Mouse (Mus musculus): Measurements from ENCODE around the gene Ctso. TPM values are rescaled to one million over a fixed set of nuclear protein-coding genes. Genes with fewer than 3 reads are reported as not detected.

Ctso gene
- polyA plus RNA-seq, 1 experiment = 2.3 TPM

DNA sequence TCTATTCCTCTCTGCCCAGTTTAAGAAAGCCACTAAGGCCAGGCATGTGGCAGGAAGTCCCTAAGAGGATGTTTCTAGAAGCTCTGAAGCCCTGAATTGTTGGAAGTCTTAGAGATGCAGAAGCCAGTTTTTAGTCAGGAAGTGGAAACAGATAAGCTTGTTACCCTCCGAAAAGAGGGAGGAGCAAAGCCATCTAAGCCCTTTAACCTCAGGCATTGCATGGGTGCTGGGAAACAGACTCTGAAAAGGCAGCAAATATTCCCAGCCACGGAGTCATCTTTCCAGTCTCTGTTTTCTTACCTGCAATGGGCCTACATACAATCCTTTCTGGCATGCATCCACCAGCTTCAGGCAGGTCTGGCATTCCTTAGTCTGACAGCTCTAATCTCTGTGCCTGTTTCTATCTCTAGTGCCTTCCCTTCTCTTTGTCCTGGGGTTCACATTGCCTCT is 57.3 kb downstream of the Ctso start:
- H3K36me3 ChIP-seq (ENCODE audit: control insufficient read depth, insufficient read depth, low read length) = no peaks in the 10 kb centered on the region
- no peaks in the 10 kb centered on the region for H3K4me1 ChIP-seq (ENCODE audit: control insufficient read depth, insufficient read depth, insufficient read length, low read length)
- no peaks in the 10 kb centered on the region for H3K27me3 ChIP-seq (ENCODE audit: control insufficient read depth, insufficient read depth, low read length)
- TF ChIP-seq POLR2A (IDR thresholded peaks at IDR 0.05; ENCODE audit: low read depth, low read length) (no peak), CTCF (IDR thresholded peaks at IDR 0.05; ENCODE audit: extremely low read depth, insufficient read length, insufficient replicate concordance, low read depth, low read length) (no peak)
- H3K27ac ChIP-seq (ENCODE audit: insufficient read depth, low read depth, low read length) = no peak overlapping the region
- no peak overlapping the region for H3K4me3 ChIP-seq (ENCODE audit: low read depth, low read length)
- WGBS = 27% methylated on average over 2 of the region's 2 CpGs

DNA sequence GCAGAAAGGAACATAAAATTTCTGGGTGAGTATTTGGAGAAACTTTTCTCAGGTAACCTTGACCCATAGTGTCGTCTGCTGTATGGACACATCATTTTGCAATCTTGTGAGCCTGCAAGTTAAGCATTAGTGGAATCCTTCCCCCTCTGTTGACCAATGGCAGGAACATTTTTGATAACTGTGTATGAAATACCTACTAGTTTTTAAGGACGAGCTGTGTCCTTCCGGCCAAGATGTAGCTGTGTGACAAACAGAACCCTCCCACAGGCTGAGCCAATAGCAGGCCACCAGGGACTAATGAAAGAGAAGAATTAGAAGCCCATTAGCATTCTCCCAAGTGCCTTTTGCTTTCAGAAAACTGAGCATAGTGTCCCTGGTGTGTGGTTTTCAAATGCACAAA is 58.1 kb downstream of the Ctso start:
- Histone ChIP-seq H3K4me3 (ENCODE audit: low read depth, low read length) (no peak overlapping the region), H3K27ac (ENCODE audit: insufficient read depth, low read depth, low read length) (no peak overlapping the region), H3K36me3 (ENCODE audit: control insufficient read depth, insufficient read depth, low read length) (no peaks in the 10 kb centered on the region), H3K27me3 (ENCODE audit: control insufficient read depth, insufficient read depth, low read length) (no peaks in the 10 kb centered on the region), H3K4me1 (ENCODE audit: control insufficient read depth, insufficient read depth, insufficient read length, low read length) (no peaks in the 10 kb centered on the region)
- 62% methylated on average over 3 of the region's 3 CpGs for WGBS
- TF ChIP-seq CTCF (IDR thresholded peaks at IDR 0.05; ENCODE audit: extremely low read depth, insufficient read length, insufficient replicate concordance, low read depth, low read length) (no peak), POLR2A (IDR thresholded peaks at IDR 0.05; ENCODE audit: low read depth, low read length) (no peak)

DNA sequence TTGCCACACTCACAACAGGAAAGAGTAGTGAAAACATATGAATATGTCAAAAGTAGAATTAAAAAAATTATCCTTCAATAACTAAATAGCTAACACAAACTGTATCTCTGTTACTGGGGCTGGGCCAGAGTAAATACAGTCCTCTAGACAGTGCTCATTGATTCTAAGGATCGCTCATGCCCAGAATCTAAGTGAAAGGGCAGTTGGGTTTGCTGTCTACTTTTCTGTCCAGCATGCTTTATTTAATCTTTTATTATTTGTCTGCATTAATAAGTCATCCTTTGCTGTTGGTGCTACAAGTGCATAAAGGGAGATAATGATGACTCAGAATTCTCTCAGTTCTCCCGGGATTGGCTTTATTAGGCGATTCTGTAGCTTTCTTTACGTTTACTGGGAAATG is 63.0 kb downstream of the Ctso start:
- no peak overlapping the region for H3K27ac ChIP-seq (ENCODE audit: insufficient read depth, low read depth, low read length)
- TF ChIP-seq CTCF (IDR thresholded peaks at IDR 0.05; ENCODE audit: extremely low read depth, insufficient read length, insufficient replicate concordance, low read depth, low read length) = no peak
- H3K4me3 ChIP-seq (ENCODE audit: low read depth, low read length) = no peak overlapping the region
- no peaks in the 10 kb centered on the region for H3K4me1 ChIP-seq (ENCODE audit: control insufficient read depth, insufficient read depth, insufficient read length, low read length)
- H3K27me3 ChIP-seq (ENCODE audit: control insufficient read depth, insufficient read depth, low read length) = no peaks in the 10 kb centered on the region
- H3K36me3 ChIP-seq (ENCODE audit: control insufficient read depth, insufficient read depth, low read length) = no peaks in the 10 kb centered on the region
- WGBS = 23% methylated on average over 4 of the region's 4 CpGs

DNA sequence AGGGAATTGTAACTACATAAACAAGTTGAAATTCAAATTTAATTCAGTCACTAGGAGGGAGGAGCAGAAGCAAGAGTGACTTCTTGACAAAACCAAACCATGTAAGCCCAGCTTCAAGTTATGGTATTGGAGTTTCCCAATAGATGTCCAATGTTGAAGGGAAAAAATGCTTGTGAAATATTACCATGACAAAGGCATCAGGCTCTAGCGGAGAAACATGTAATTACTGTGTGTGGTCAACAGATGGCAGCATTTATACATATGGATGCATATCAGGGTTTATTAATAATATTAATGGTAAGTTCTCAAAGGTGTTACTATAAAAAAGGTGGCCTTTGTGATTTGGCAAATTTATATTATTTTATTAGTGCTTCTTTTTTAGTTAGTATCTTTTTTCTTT is 63.6 kb downstream of the Ctso start:
- Histone ChIP-seq H3K4me3 (ENCODE audit: low read depth, low read length) (no peak overlapping the region), H3K27ac (ENCODE audit: insufficient read depth, low read depth, low read length) (no peak overlapping the region), H3K4me1 (ENCODE audit: control insufficient read depth, insufficient read depth, insufficient read length, low read length) (no peaks in the 10 kb centered on the region), H3K36me3 (ENCODE audit: control insufficient read depth, insufficient read depth, low read length) (no peaks in the 10 kb centered on the region), H3K27me3 (ENCODE audit: control insufficient read depth, insufficient read depth, low read length) (no peaks in the 10 kb centered on the region)
- TF ChIP-seq CTCF (IDR thresholded peaks at IDR 0.05; ENCODE audit: extremely low read depth, insufficient read length, insufficient replicate concordance, low read depth, low read length) (no peak), POLR2A (IDR thresholded peaks at IDR 0.05; ENCODE audit: low read depth, low read length) (no peak)
- WGBS = 0% methylated on average over 1 of the region's 1 CpGs

Other genes with a start within 250 kb of the Ctso start
- not detected in 2 replicates for gene Tdo2, start 43.6 kb downstream of the Ctso start, polyA plus RNA-seq (2012; rRNA removed)
- 0.06 and 0.32 TPM in 2 replicates for gene Asic5, start 49.7 kb downstream of the Ctso start, polyA plus RNA-seq (2012; rRNA removed)
- 2.2 and 2.4 TPM in 2 replicates for gene Gucy1b1, start 142.1 kb downstream of the Ctso start, polyA plus RNA-seq (2012; rRNA removed)
- 2.0 and 3.6 TPM in 2 replicates for gene Gucy1a1, start 213.2 kb downstream of the Ctso start, polyA plus RNA-seq (2012; rRNA removed)

Data from small intestine, adult 2 months (tissue).